Comparison of ENCODE assay signal across 8 mouse cellular contexts in genomic region chr9:67549332-67549731, GRCm38 (mm10). TPM values are rescaled to one million over a fixed set of nuclear protein-coding genes. Genes with fewer than 3 reads are reported as not detected.
A peak's percentile ranks its signal among the peaks of the same experiment; 100 is the strongest.
DNase-seq lines count a peak whose midpoint lies in the region; ATAC-seq lines count a peak whose summit lies in the region.
"Had no signal": no experiment of that assay in that cellular context is flagged by ENCODE, and none has a peak within 500 bp of the region (broad histone marks: within the 10 kb centered on the region; RNA-seq: fewer than 3 reads in every experiment).

No protein-coding gene starts in this region.

- H3K9me3 ChIP-seq in heart, embryonic 10.5 days = no peaks in the 10 kb centered on the region
- no peaks in the 10 kb centered on the region for H3K9me3 ChIP-seq in limb, embryonic 12.5 days
- H3K9me3 ChIP-seq in stomach, embryonic 16.5 days (replicated peaks; ENCODE audit: control insufficient read depth, low read length) = no peaks in the 10 kb centered on the region
- H3K9me3 ChIP-seq: midbrain, embryonic 12.5 days had no signal

- H3K4me3 ChIP-seq in heart, embryonic 10.5 days = no peak overlapping the region
- no peak overlapping the region for H3K4me3 ChIP-seq in limb, embryonic 12.5 days (replicated peaks)
- no peak overlapping the region for H3K4me3 ChIP-seq in stomach, embryonic 16.5 days (replicated peaks; ENCODE audit: low read length)
- H3K4me3 ChIP-seq: midbrain, embryonic 12.5 days had no signal

- 36% methylated on average over 4 of the region's 4 CpGs for WGBS in heart, embryonic 10.5 days
- WGBS in limb, embryonic 12.5 days = 30% methylated on average over 4 of the region's 4 CpGs
- WGBS in stomach, embryonic 16.5 days = 37% methylated on average over 4 of the region's 4 CpGs

- H3K9ac ChIP-seq in limb, embryonic 12.5 days (replicated peaks) = no peak overlapping the region
- no peak overlapping the region for H3K9ac ChIP-seq in stomach, embryonic 16.5 days (ENCODE audit: low read length)
- H3K9ac ChIP-seq: midbrain, embryonic 12.5 days had no signal

- ATAC-seq in limb, embryonic 12.5 days (ENCODE audit: insufficient number of reproducible peaks, insufficient read depth, low FRiP score, low TSS enrichment, low read depth) = no peak
- no peak; the same call in 1 of the 2 replicates for ATAC-seq in stomach, embryonic 16.5 days (ENCODE audit: insufficient read depth, low FRiP score)
- no peak for ATAC-seq in erythroblast, adult 5-6 weeks (replicated peaks; ENCODE audit: low FRiP score, poor library complexity, severe bottlenecking)

- DNase-seq in ES-CJ7 (ENCODE audit: low read depth, low spot score) = peak; percentile 80
- peak; percentile 91 for DNase-seq in ZHBTc4 (ENCODE audit: low read depth, low spot score)
- no peak for DNase-seq in heart, embryonic 10.5 days (ENCODE audit: low spot score)
- no peak for DNase-seq in liver

- H3K27ac ChIP-seq in heart, embryonic 10.5 days = peak overlapping the region; percentile 33; the same call in 1 of the 2 replicates
- peak overlapping the region; percentile 82 for H3K27ac ChIP-seq in limb, embryonic 12.5 days
- H3K27ac ChIP-seq in stomach, embryonic 16.5 days (ENCODE audit: low read length) = peak overlapping the region; percentile 5; the same call in 1 of the 2 replicates
- H3K27ac ChIP-seq: midbrain, embryonic 12.5 days had no signal

- peaks cover 11% of the 10 kb centered on the region for H3K36me3 ChIP-seq in heart, embryonic 10.5 days
- peaks cover 9% of the 10 kb centered on the region; the same call in 1 of the 2 replicates for H3K36me3 ChIP-seq in limb, embryonic 12.5 days
- H3K36me3 ChIP-seq in stomach, embryonic 16.5 days (ENCODE audit: control insufficient read depth, insufficient read depth, low read length) = no peaks in the 10 kb centered on the region
- H3K36me3 ChIP-seq: midbrain, embryonic 12.5 days had no signal

- peaks cover 20% of the 10 kb centered on the region for H3K4me1 ChIP-seq in heart, embryonic 10.5 days
- peaks cover 20% of the 10 kb centered on the region for H3K4me1 ChIP-seq in limb, embryonic 12.5 days (replicated peaks)
- peaks cover 18% of the 10 kb centered on the region for H3K4me1 ChIP-seq in stomach, embryonic 16.5 days (ENCODE audit: control insufficient read depth, insufficient read depth, low read length)

- no peak overlapping the region for H3K4me2 ChIP-seq in limb, embryonic 12.5 days
- H3K4me2 ChIP-seq in stomach, embryonic 16.5 days (ENCODE audit: low read depth, low read length) = no peak overlapping the region
- H3K4me2 ChIP-seq: midbrain, embryonic 12.5 days had no signal

- no peaks in the 10 kb centered on the region for H3K27me3 ChIP-seq in heart, embryonic 10.5 days (ENCODE audit: insufficient read depth, poor library complexity, severe bottlenecking)
- no peaks in the 10 kb centered on the region for H3K27me3 ChIP-seq in limb, embryonic 12.5 days
- H3K27me3 ChIP-seq in stomach, embryonic 16.5 days (ENCODE audit: control insufficient read depth, insufficient read depth, low read length) = no peaks in the 10 kb centered on the region
- H3K27me3 ChIP-seq: midbrain, embryonic 12.5 days had no signal

RNA-seq across cellular contexts. Expression of gene Tln2, which starts 10.2 kb away (rescaled TPM):
- 34.7 and 53.3 TPM in 2 replicates for polyA plus RNA-seq in heart, embryonic 10.5 days (2016; fragmentation: Nextera tagmentation; extraction: Ambion mirVana)
- 36.3 and 37.3 TPM in 2 replicates for polyA plus RNA-seq in limb, embryonic 12.5 days (2016; fragmentation: Nextera tagmentation; extraction: Ambion mirVana)
- 22.0 and 25.4 TPM in 2 replicates for polyA plus RNA-seq in stomach, embryonic 16.5 days (2015; fragmentation: Nextera tagmentation; extraction: Ambion mirVana)
- total RNA-seq in erythroblast, adult 5-6 weeks (2015; ENCODE audit: low replicate concordance) = not detected in 2 replicates
- total RNA-seq in erythroblast, adult 5-6 weeks (2017; ENCODE audit: low replicate concordance) = 0.14 and 0.51 TPM in 2 replicates

Comparison
In these comparisons a context has a peak if more than half of its experiments do, and no peak if none do; other contexts are left out.
1. DNase-seq: peak in ES-CJ7 (single experiment) and ZHBTc4 (single experiment); none in heart, embryonic 10.5 days (single experiment) and liver (single experiment).
2. H3K27ac ChIP-seq: peak in every context shown above with its lines; median percentile 82 in limb, embryonic 12.5 days; 33 in heart, embryonic 10.5 days; 5 in stomach, embryonic 16.5 days.